Mouse (Mus musculus): Measurements from ENCODE around the gene Ano6. TPM values are rescaled to one million over a fixed set of nuclear protein-coding genes. Genes with fewer than 3 reads are reported as not detected.

Gene Ano6
- polyA plus RNA-seq, 1 experiment, result 63.1 TPM

GRCm38 (mm10) chr15:95752677-95753019, 38.0 kb upstream of the Ano6 start:
- Histone ChIP-seq H3K4me1 (ENCODE audit: control insufficient read depth, insufficient read depth, low read length) (no peaks in the 10 kb centered on the region), H3K4me3 (replicated peaks; ENCODE audit: extremely low read depth, low read depth, low read length) (no peak overlapping the region)
- TF ChIP-seq CTCF (IDR thresholded peaks at IDR 0.05; ENCODE audit: insufficient read depth, low read length), result no peak
- no peak for TF ChIP-seq POLR2A (IDR thresholded peaks at IDR 0.05; ENCODE audit: borderline replicate concordance, extremely low read depth, low read depth, low read length)
- 83% methylated on average over 5 of the region's 5 CpGs for WGBS
- no peak for DNase-seq

DNA sequence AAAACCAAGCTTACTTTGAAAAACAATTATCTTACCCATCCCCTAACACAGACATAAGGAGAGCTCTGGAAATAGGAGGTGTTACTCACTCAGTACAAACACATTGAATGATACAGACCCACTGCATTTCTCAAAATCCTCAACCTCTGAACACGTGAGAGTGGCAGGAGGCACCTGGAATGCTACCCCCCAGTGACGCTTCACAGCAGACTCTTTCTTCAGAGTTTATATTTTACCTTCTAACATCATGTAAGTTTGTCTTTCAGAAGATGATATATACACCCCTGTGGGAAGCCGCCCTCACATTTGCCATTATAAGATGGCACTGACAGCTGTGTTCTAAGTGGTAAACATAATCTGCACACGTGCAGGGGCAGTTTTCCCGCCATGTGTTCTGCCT, 37.6 kb upstream of the Ano6 start:
- no peak overlapping the region for H3K4me3 ChIP-seq (replicated peaks; ENCODE audit: extremely low read depth, low read depth, low read length)
- 79% methylated on average over 5 of the region's 5 CpGs for WGBS

GRCm38 (mm10) chr15:95757169-95757568, 33.5 kb upstream of the Ano6 start:
- peak; percentile 43 for DNase-seq
- WGBS, result 17% methylated on average over 10 of the region's 10 CpGs
- H3K4me1 ChIP-seq (ENCODE audit: control insufficient read depth, insufficient read depth, low read length), result no peaks in the 10 kb centered on the region
- no peak for TF ChIP-seq CTCF (IDR thresholded peaks at IDR 0.05; ENCODE audit: insufficient read depth, low read length)
- TF ChIP-seq POLR2A (IDR thresholded peaks at IDR 0.05; ENCODE audit: borderline replicate concordance, extremely low read depth, low read depth, low read length), result no peak
- H3K4me3 ChIP-seq (replicated peaks; ENCODE audit: extremely low read depth, low read depth, low read length), result no peak overlapping the region

More for the DNA sequence above, 37.6 kb upstream of the Ano6 start:
- no peak for DNase-seq
- TF ChIP-seq POLR2A (IDR thresholded peaks at IDR 0.05; ENCODE audit: borderline replicate concordance, extremely low read depth, low read depth, low read length) (no peak), CTCF (IDR thresholded peaks at IDR 0.05; ENCODE audit: insufficient read depth, low read length) (no peak)
- no peaks in the 10 kb centered on the region for H3K4me1 ChIP-seq (ENCODE audit: control insufficient read depth, insufficient read depth, low read length)

- TF ChIP-seq CTCF (IDR thresholded peaks at IDR 0.05; ENCODE audit: insufficient read depth, low read length) (no peak), POLR2A (IDR thresholded peaks at IDR 0.05; ENCODE audit: borderline replicate concordance, extremely low read depth, low read depth, low read length) (no peak)
- 83% methylated on average over 5 of the region's 5 CpGs for WGBS
- no peak overlapping the region for H3K4me3 ChIP-seq (replicated peaks; ENCODE audit: extremely low read depth, low read depth, low read length)
- H3K4me1 ChIP-seq (ENCODE audit: control insufficient read depth, insufficient read depth, low read length), result no peaks in the 10 kb centered on the region
- DNase-seq, result no peak
These were observed 32.6 kb upstream of the Ano6 start for GRCm38 (mm10) chr15:95758069-95758468.

DNA sequence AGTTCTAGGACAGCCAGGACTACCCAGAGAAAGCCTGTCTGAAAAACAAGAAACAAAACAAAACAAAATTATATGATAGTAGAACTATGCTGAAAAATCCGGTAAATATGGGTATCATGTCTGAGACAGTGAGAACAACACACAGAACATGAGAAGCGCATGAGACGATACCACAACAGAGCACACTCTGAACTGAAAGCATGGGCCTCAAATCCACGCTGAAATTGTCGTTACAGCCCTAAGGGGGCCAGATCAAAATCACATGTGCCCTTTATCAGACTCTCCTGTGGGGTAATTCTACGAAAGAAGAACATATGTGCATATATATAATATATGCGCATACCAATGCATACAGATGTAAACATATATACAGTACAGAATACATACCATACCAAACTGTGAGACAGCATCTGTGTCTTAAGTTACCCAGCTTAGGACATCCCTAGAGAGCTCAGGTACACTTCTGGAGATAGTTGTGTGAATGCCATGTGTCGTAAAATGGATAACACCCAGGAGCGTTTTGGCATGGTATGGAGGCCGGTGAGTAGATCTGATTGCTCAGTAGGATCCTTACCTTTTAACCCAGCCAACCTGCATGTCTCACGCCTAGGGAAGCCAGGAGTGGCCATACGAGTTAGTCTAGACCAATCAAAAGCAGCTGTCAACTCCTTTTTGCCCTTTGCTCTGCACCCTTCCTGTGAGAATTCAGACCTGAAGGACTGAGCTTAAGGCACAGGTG, 31.8 kb upstream of the Ano6 start:
- no peaks in the 10 kb centered on the region for H3K4me1 ChIP-seq (ENCODE audit: control insufficient read depth, insufficient read depth, low read length)
- WGBS, result 84% methylated on average over 12 of the region's 12 CpGs
- H3K4me3 ChIP-seq (replicated peaks; ENCODE audit: extremely low read depth, low read depth, low read length), result no peak overlapping the region
- no peak for DNase-seq
- TF ChIP-seq CTCF (IDR thresholded peaks at IDR 0.05; ENCODE audit: insufficient read depth, low read length) (no peak), POLR2A (IDR thresholded peaks at IDR 0.05; ENCODE audit: borderline replicate concordance, extremely low read depth, low read depth, low read length) (no peak)

DNA sequence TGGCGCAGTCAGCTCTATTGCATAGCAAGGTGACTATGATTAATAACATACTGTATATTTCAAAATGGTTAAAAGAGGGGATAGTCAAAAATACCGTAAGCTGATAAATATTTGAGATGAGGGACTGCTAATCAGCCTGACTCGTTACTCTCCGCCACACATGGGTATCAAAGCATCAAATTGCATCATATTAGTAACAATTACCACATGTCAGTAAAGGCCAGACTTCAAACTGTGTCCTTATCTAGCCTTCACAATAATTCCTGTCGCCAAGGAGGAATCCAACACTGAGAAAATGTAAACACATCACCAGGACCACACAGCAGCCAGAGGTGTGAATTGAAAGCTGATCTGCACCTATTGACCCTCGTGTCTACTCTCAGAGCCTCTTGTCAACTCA, 30.8 kb upstream of the Ano6 start:
- no peak for DNase-seq
- Histone ChIP-seq H3K4me3 (replicated peaks; ENCODE audit: extremely low read depth, low read depth, low read length) (no peak overlapping the region), H3K4me1 (ENCODE audit: control insufficient read depth, insufficient read depth, low read length) (no peaks in the 10 kb centered on the region)
- TF ChIP-seq POLR2A (IDR thresholded peaks at IDR 0.05; ENCODE audit: borderline replicate concordance, extremely low read depth, low read depth, low read length) (no peak), CTCF (IDR thresholded peaks at IDR 0.05; ENCODE audit: insufficient read depth, low read length) (no peak)
- 48% methylated on average over 6 of the region's 6 CpGs for WGBS

GRCm38 (mm10) chr15:95761420-95761819, 29.2 kb upstream of the Ano6 start:
- TF ChIP-seq CTCF (IDR thresholded peaks at IDR 0.05; ENCODE audit: insufficient read depth, low read length), result no peak
- no peak for TF ChIP-seq POLR2A (IDR thresholded peaks at IDR 0.05; ENCODE audit: borderline replicate concordance, extremely low read depth, low read depth, low read length)
- H3K4me1 ChIP-seq (ENCODE audit: control insufficient read depth, insufficient read depth, low read length), result no peaks in the 10 kb centered on the region
- H3K4me3 ChIP-seq (replicated peaks; ENCODE audit: extremely low read depth, low read depth, low read length), result no peak overlapping the region
- 77% methylated on average over 7 of the region's 7 CpGs for WGBS
- no peak for DNase-seq

DNA sequence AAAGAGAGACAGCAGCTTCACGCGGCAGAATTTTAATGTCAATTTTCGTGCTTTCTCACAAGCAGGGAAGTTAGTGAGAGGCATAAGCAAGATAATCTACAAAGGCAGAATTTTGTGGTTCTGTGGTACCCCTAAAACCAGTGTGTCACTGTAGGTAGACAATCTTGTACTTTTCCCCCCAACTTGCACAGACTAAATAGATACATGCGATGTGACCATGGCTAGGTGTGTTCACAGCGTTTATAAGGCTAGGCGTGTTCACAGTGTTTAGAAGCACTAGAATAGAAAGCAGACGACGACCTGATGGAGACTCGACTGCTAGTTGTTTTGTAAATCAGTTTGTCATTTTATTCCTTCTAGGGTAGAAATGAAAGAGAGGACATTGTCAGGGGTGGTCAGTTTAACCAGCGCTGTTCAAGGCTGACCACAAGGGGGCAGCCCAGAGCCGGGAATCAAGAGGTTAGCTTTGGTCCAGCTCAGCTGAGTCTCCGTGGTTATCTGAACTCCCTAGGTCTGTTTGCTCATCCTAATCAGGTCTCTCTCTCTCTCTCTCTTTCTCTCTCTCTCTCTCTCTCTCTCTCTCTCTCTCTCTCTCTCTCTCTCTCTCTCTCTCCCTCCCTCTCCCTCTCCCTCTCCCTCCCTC, 27.9 kb upstream of the Ano6 start:
- WGBS, result 36% methylated on average over 12 of the region's 12 CpGs
- DNase-seq, result peak; percentile 76
- peak; percentile 88 for TF ChIP-seq CTCF (IDR thresholded peaks at IDR 0.05; ENCODE audit: insufficient read depth, low read length)
- TF ChIP-seq POLR2A (IDR thresholded peaks at IDR 0.05; ENCODE audit: borderline replicate concordance, extremely low read depth, low read depth, low read length), result no peak
- H3K4me1 ChIP-seq (ENCODE audit: control insufficient read depth, insufficient read depth, low read length), result no peaks in the 10 kb centered on the region
- no peak overlapping the region for H3K4me3 ChIP-seq (replicated peaks; ENCODE audit: extremely low read depth, low read depth, low read length)

- no peak for TF ChIP-seq CTCF (IDR thresholded peaks at IDR 0.05; ENCODE audit: insufficient read depth, low read length)
- TF ChIP-seq POLR2A (IDR thresholded peaks at IDR 0.05; ENCODE audit: borderline replicate concordance, extremely low read depth, low read depth, low read length), result no peak
- 46% methylated on average over 6 of the region's 6 CpGs for WGBS
- Histone ChIP-seq H3K4me1 (ENCODE audit: control insufficient read depth, insufficient read depth, low read length) (no peaks in the 10 kb centered on the region), H3K4me3 (replicated peaks; ENCODE audit: extremely low read depth, low read depth, low read length) (no peak overlapping the region)
- DNase-seq, result no peak
These were observed 27.2 kb upstream of the Ano6 start for GRCm38 (mm10) chr15:95763464-95763863.

DNA sequence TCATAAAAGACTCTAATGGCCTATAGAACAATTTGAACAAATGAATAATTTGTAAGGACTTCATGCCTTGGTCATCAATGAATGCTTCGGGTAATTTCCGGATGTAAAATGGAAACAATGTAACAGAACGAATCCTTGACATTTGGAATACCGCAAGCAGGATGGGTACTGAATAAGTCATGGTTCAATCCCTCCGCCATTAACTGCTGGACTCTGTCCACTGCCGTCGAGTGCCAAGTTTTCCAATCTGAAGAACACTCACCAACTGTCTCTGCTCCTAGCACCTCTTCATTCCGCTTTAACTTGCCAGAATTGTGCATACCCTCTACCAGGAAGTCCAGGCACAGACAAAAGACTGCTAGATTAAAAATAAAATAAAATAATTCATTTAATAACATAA, 25.4 kb upstream of the Ano6 start:
- WGBS, result 84% methylated on average over 8 of the region's 8 CpGs
- no peak overlapping the region for H3K4me3 ChIP-seq (replicated peaks; ENCODE audit: extremely low read depth, low read depth, low read length)
- no peaks in the 10 kb centered on the region for H3K4me1 ChIP-seq (ENCODE audit: control insufficient read depth, insufficient read depth, low read length)
- no peak for DNase-seq
- TF ChIP-seq POLR2A (IDR thresholded peaks at IDR 0.05; ENCODE audit: borderline replicate concordance, extremely low read depth, low read depth, low read length) (no peak), CTCF (IDR thresholded peaks at IDR 0.05; ENCODE audit: insufficient read depth, low read length) (no peak)
